Mouse (Mus musculus) spleen, adult 2 months (tissue): ENCODE measurements at regions not wholly inside any gene's neighbourhood (a gene's known extent, or its start where the extent isn't known, plus 50 kb on each side); places are given as distances from the start of the nearest gene placed in this dataset.

ENCODE experiments used
- DNase-seq, 2 experiments: peaks; one replicate each; pipeline versions ENCODE4 v3.0.0 to v3.0.0-alpha.2; 2012 to 2021; ENCODE audit warnings: low spot score in 2 of 2, low read depth in 1 of 2
- H3K27ac ChIP-seq: fragments of 200-500 bp; 2 replicates; pipeline ENCODE4 v1.5.1; 2012; ENCODE audit warnings: low read length, inconsistent platforms; ENCODE audit not compliant: insufficient read depth
- H3K27me3 ChIP-seq: fragments of 200-500 bp; 2 replicates; pipeline ENCODE4 v1.6.1; 2012; ENCODE audit warnings: mild to moderate bottlenecking, moderate library complexity, low read length, inconsistent platforms; ENCODE audit not compliant: control insufficient read depth, insufficient read depth
- H3K36me3 ChIP-seq: fragments of 200-500 bp; 2 replicates; pipeline ENCODE4 v1.6.1; 2012; ENCODE audit warnings: mild to moderate bottlenecking, low read length, inconsistent platforms; ENCODE audit not compliant: control insufficient read depth, insufficient read depth
- H3K4me1 ChIP-seq: fragments of 200-500 bp; 2 replicates; pipeline ENCODE4 v1.6.1; 2011; ENCODE audit warnings: inconsistent platforms; ENCODE audit not compliant: control insufficient read depth, insufficient read depth, insufficient read length
- H3K4me3 ChIP-seq: fragments of 200-500 bp; 2 replicates; pipeline ENCODE4 v1.5.1; 2011; ENCODE audit warnings: mild to moderate bottlenecking, inconsistent platforms; ENCODE audit not compliant: insufficient read depth, insufficient read length; ENCODE audit errors: extremely low read depth
- CTCF ChIP-seq: fragments of 200-500 bp; IDR thresholded peaks from 2 replicates; pipeline ENCODE4 v1.5.1; 2011; ENCODE audit warnings: mild to moderate bottlenecking, inconsistent platforms; ENCODE audit not compliant: insufficient read depth, insufficient read length, insufficient replicate concordance; ENCODE audit errors: extremely low read depth
- POLR2A ChIP-seq: fragments of 200-500 bp; IDR thresholded peaks from 2 replicates; pipeline ENCODE4 v1.6.1; 2011; ENCODE audit warnings: low read depth, low read length, inconsistent platforms
- WGBS: fragments of 180-500 bp; shearing (Covaris S2); methylation state at CpG from one replicate; pipeline ENCODE4 v1.1.7; 2018; 5-methylcytosine and 5-hydroxymethylcytosine counted together

GRCm38 (mm10) chr12:16379415-16379814, 231.4 kb downstream of the Lpin1 start:
- no peaks in the 10 kb centered on the region for H3K36me3 ChIP-seq
- DNase-seq: no peak
- peaks cover 13% of the 10 kb centered on the region; the same call in 1 of the 2 replicates for H3K4me1 ChIP-seq
- no peak overlapping the region for H3K4me3 ChIP-seq
- no peaks in the 10 kb centered on the region for H3K27me3 ChIP-seq
- no peak for TF ChIP-seq CTCF
- TF ChIP-seq POLR2A: no peak
- H3K27ac ChIP-seq: no peak overlapping the region
- WGBS: 90% methylated on average over 2 of the region's 2 CpGs

- Histone ChIP-seq H3K4me1 (peaks cover 6% of the 10 kb centered on the region; the same call in 1 of the 2 replicates), H3K4me3 (no peak overlapping the region), H3K27ac (no peak overlapping the region), H3K36me3 (no peaks in the 10 kb centered on the region), H3K27me3 (no peaks in the 10 kb centered on the region)
- TF ChIP-seq POLR2A (no peak), CTCF (no peak)
- no peak for DNase-seq
- 82% methylated on average over 3 of the region's 3 CpGs for WGBS
Observed at GRCm38 (mm10) chr12:16378501-16378900, 232.3 kb downstream of the Lpin1 start.

- H3K4me3 ChIP-seq: no peak overlapping the region
- no peak for DNase-seq
- TF ChIP-seq CTCF: no peak
Observed at GRCm38 (mm10) chr12:16374331-16374996, 236.3 kb downstream of the Lpin1 start.

GRCm38 (mm10) chr12:16370061-16370460, 240.7 kb downstream of the Lpin1 start:
- DNase-seq: no peak
- TF ChIP-seq POLR2A: no peak
- no peak for TF ChIP-seq CTCF
- Histone ChIP-seq H3K27me3 (no peaks in the 10 kb centered on the region), H3K4me1 (no peaks in the 10 kb centered on the region; the same call in 1 of the 2 replicates), H3K4me3 (no peak overlapping the region), H3K27ac (no peak overlapping the region), H3K36me3 (no peaks in the 10 kb centered on the region)
- 68% methylated on average over 7 of the region's 7 CpGs for WGBS

More at GRCm38 (mm10) chr12:16374331-16374996, 236.3 kb downstream of the Lpin1 start:
- Histone ChIP-seq H3K27ac (no peak overlapping the region), H3K36me3 (no peaks in the 10 kb centered on the region), H3K27me3 (no peaks in the 10 kb centered on the region), H3K4me1 (no peaks in the 10 kb centered on the region)
- 77% methylated on average over 4 of the region's 4 CpGs for WGBS

- no peak for DNase-seq
- Histone ChIP-seq H3K36me3 (no peaks in the 10 kb centered on the region), H3K27ac (no peak overlapping the region), H3K4me1 (no peaks in the 10 kb centered on the region), H3K27me3 (no peaks in the 10 kb centered on the region), H3K4me3 (no peak overlapping the region)
- TF ChIP-seq POLR2A (no peak), CTCF (no peak)
Observed at GRCm38 (mm10) chr12:16362341-16362740, 248.4 kb downstream of the Lpin1 start.

- Histone ChIP-seq H3K36me3 (no peaks in the 10 kb centered on the region), H3K27me3 (no peaks in the 10 kb centered on the region), H3K4me1 (no peaks in the 10 kb centered on the region), H3K27ac (no peak overlapping the region), H3K4me3 (no peak overlapping the region)
- 61% methylated on average over 1 of the region's 1 CpGs for WGBS
- DNase-seq: no peak
- TF ChIP-seq POLR2A (no peak), CTCF (no peak)
Observed at GRCm38 (mm10) chr12:16358831-16359230, 251.9 kb downstream of the Lpin1 start.

GRCm38 (mm10) chr12:16354711-16355110, 256.1 kb downstream of the Lpin1 start:
- Histone ChIP-seq H3K27ac (no peak overlapping the region), H3K36me3 (no peaks in the 10 kb centered on the region), H3K4me1 (no peaks in the 10 kb centered on the region; the same call in 1 of the 2 replicates), H3K27me3 (no peaks in the 10 kb centered on the region), H3K4me3 (no peak overlapping the region)
- TF ChIP-seq CTCF (no peak), POLR2A (no peak)
- WGBS: 89% methylated on average over 1 of the region's 1 CpGs
- no peak for DNase-seq
